10 mouse cellular contexts compared by ENCODE assay signal in genomic region chr19:46804751-46805150, GRCm38 (mm10). TPM values are rescaled to one million over a fixed set of nuclear protein-coding genes. Genes with fewer than 3 reads are reported as not detected.
A peak's percentile ranks its signal among the peaks of the same experiment; 100 is the strongest.
DNase-seq lines count a peak whose midpoint lies in the region; ATAC-seq and TF ChIP-seq lines count a peak whose summit lies in the region.
"Had no signal": no experiment of that assay in that cellular context is flagged by ENCODE, and none has a peak within 500 bp of the region (broad histone marks: within the 10 kb centered on the region; RNA-seq: fewer than 3 reads in every experiment).

No protein-coding gene starts in this region.

- no peak for TF ChIP-seq EP300 in heart, postnatal 0 days (IDR thresholded peaks at IDR 0.05; ENCODE audit: low read depth)
- no peak for TF ChIP-seq EP300 in CH12.LX (IDR thresholded peaks at IDR 0.05; ENCODE audit: low read length)

- in situ Hi-C loops in CH12.LX (cut with MboI; ENCODE audit: low pct_ligation_motif_present, low pct_unique_long_range_greater_than_20kb, low sequenced_read_pairs), result loop anchor here (5.0 kb wide), 1 partner anchor 33 kb away; no protein-coding TSS in a partner anchor

- no peak for TF ChIP-seq POLR2A in CH12.LX (IDR thresholded peaks at IDR 0.05; ENCODE audit: low read depth, low read length)

- TF ChIP-seq CTCF in heart, postnatal 0 days (IDR thresholded peaks at IDR 0.05; ENCODE audit: low read depth), result peak; percentile 21
- peak in 1 of 2 experiments; percentile 25; a peak in 1 of 4 replicates for TF ChIP-seq CTCF in CH12.LX (conservative IDR thresholded peaks at IDR 0.05 in 1 of 2, IDR thresholded peaks at IDR 0.05 in 1 of 2; ENCODE audit: low read depth in 2 of 2, low read length in 2 of 2)

- 61% methylated on average over 6 of the region's 6 CpGs for WGBS in heart, postnatal 0 days
- whole genome bisulfite sequencing in heart, embryonic 12.5 days, result 79% methylated on average over 6 of the region's 6 CpGs
- 66% methylated on average over 6 of the region's 6 CpGs for WGBS in lung, embryonic 16.5 days
- WGBS in hindbrain, embryonic 12.5 days, result 93% methylated on average over 6 of the region's 6 CpGs

- no peaks in the 10 kb centered on the region for H3K79me2 ChIP-seq in CH12.LX (replicated peaks; ENCODE audit: control insufficient read depth, extremely low read depth, insufficient read depth, poor library complexity, severe bottlenecking)

- H3K27ac ChIP-seq in heart, postnatal 0 days (ENCODE audit: low read depth), result no peak overlapping the region
- no peak overlapping the region for H3K27ac ChIP-seq in heart, embryonic 12.5 days (ENCODE audit: poor library complexity, severe bottlenecking)
- H3K27ac ChIP-seq in CH12.LX (ENCODE audit: insufficient read depth, low read depth), result no peak overlapping the region
- no peak overlapping the region for H3K27ac ChIP-seq in lung, embryonic 16.5 days (ENCODE audit: low read length)
- H3K27ac ChIP-seq in hindbrain, embryonic 12.5 days, result no peak overlapping the region

- no peak overlapping the region for H3K9ac ChIP-seq in heart, postnatal 0 days (replicated peaks; ENCODE audit: low read depth, low read length)
- no peak overlapping the region for H3K9ac ChIP-seq in heart, embryonic 12.5 days
- H3K9ac ChIP-seq in CH12.LX (ENCODE audit: insufficient read depth, low read depth), result no peak overlapping the region
- no peak overlapping the region for H3K9ac ChIP-seq in lung, embryonic 16.5 days (ENCODE audit: low read length)
- no peak overlapping the region for H3K9ac ChIP-seq in hindbrain, embryonic 12.5 days

- no peaks in the 10 kb centered on the region for H3K9me3 ChIP-seq in heart, postnatal 0 days (replicated peaks; ENCODE audit: control insufficient read depth, low read length)
- no peaks in the 10 kb centered on the region for H3K9me3 ChIP-seq in heart, embryonic 12.5 days (replicated peaks)
- H3K9me3 ChIP-seq in CH12.LX (replicated peaks; ENCODE audit: low read length), result no peaks in the 10 kb centered on the region
- no peaks in the 10 kb centered on the region for H3K9me3 ChIP-seq in lung, embryonic 16.5 days (ENCODE audit: control insufficient read depth, low read length)
- no peaks in the 10 kb centered on the region for H3K9me3 ChIP-seq in hindbrain, embryonic 12.5 days (replicated peaks)

- no peak overlapping the region for H3K4me2 ChIP-seq in heart, postnatal 0 days (ENCODE audit: low read depth, low read length)
- no peak overlapping the region for H3K4me2 ChIP-seq in heart, embryonic 12.5 days
- no peak overlapping the region for H3K4me2 ChIP-seq in CH12.LX (ENCODE audit: insufficient read depth, low read depth, poor library complexity, severe bottlenecking)
- H3K4me2 ChIP-seq in lung, embryonic 16.5 days (ENCODE audit: low read depth, low read length), result no peak overlapping the region
- no peak overlapping the region for H3K4me2 ChIP-seq in hindbrain, embryonic 12.5 days (replicated peaks)

- dilution Hi-C loops in CH12.LX (cut with MboI; ENCODE audit: extremely low pct_ligation_motif_present, extremely low pct_unique_long_range_greater_than_20kb, low sequenced_read_pairs), result no loop called here

- no peaks in the 10 kb centered on the region for H3K36me3 ChIP-seq in heart, postnatal 0 days (replicated peaks; ENCODE audit: control insufficient read depth, insufficient read depth, low read length)
- no peaks in the 10 kb centered on the region for H3K36me3 ChIP-seq in heart, embryonic 12.5 days
- H3K36me3 ChIP-seq in CH12.LX (replicated peaks in 1 of 2; ENCODE audit: control insufficient read depth in 1 of 2, insufficient read depth in 1 of 2, low read length in 1 of 2), result no peaks in the 10 kb centered on the region
- no peaks in the 10 kb centered on the region for H3K36me3 ChIP-seq in lung, embryonic 16.5 days (ENCODE audit: control insufficient read depth, insufficient read depth, low read length)
- no peaks in the 10 kb centered on the region for H3K36me3 ChIP-seq in hindbrain, embryonic 12.5 days

- no peaks in the 10 kb centered on the region for H3K27me3 ChIP-seq in heart, postnatal 0 days (ENCODE audit: control insufficient read depth, insufficient read depth, low read length)
- H3K27me3 ChIP-seq in heart, embryonic 12.5 days (replicated peaks), result no peaks in the 10 kb centered on the region
- H3K27me3 ChIP-seq in CH12.LX (replicated peaks), result no peaks in the 10 kb centered on the region
- H3K27me3 ChIP-seq in lung, embryonic 16.5 days (ENCODE audit: control insufficient read depth, insufficient read depth, low read depth, low read length), result no peaks in the 10 kb centered on the region
- no peaks in the 10 kb centered on the region for H3K27me3 ChIP-seq in hindbrain, embryonic 12.5 days

- ATAC-seq in heart, postnatal 0 days (ENCODE audit: insufficient read depth, low read depth), result peak; percentile 47
- no peak for ATAC-seq in heart, embryonic 12.5 days (ENCODE audit: insufficient number of reproducible peaks, low FRiP score)
- peak; percentile 64; the same call in 1 of the 2 replicates for ATAC-seq in lung, embryonic 16.5 days (ENCODE audit: low read depth)
- no peak for ATAC-seq in hindbrain, embryonic 12.5 days (ENCODE audit: low FRiP score)

- no peak; the same call in none of the 2 replicates for TF ChIP-seq RAD21 in CH12.LX (IDR thresholded peaks at IDR 0.05; ENCODE audit: low read depth, low read length)

- no peaks in the 10 kb centered on the region for H3K4me1 ChIP-seq in heart, postnatal 0 days (ENCODE audit: control insufficient read depth, insufficient read depth)
- peaks cover 15% of the 10 kb centered on the region for H3K4me1 ChIP-seq in heart, embryonic 12.5 days (replicated peaks)
- H3K4me1 ChIP-seq in CH12.LX (ENCODE audit: control insufficient read depth in 1 of 2, insufficient read depth in 2 of 2), result no peaks in the 10 kb centered on the region
- no peaks in the 10 kb centered on the region; the same call in 1 of the 2 replicates for H3K4me1 ChIP-seq in lung, embryonic 16.5 days (replicated peaks; ENCODE audit: control insufficient read depth, insufficient read depth, low read length)
- peaks cover 4% of the 10 kb centered on the region; the same call in 1 of the 2 replicates for H3K4me1 ChIP-seq in hindbrain, embryonic 12.5 days

- H3K4me3 ChIP-seq in heart, postnatal 0 days (ENCODE audit: low read depth, low read length), result no peak overlapping the region
- H3K4me3 ChIP-seq in heart, embryonic 12.5 days, result no peak overlapping the region
- H3K4me3 ChIP-seq in CH12.LX (replicated peaks in 1 of 3; ENCODE audit: low read depth in 2 of 3, low read length in 2 of 3, poor library complexity in 1 of 3), result no peak overlapping the region
- H3K4me3 ChIP-seq in lung, embryonic 16.5 days (ENCODE audit: low read length), result no peak overlapping the region
- no peak overlapping the region for H3K4me3 ChIP-seq in hindbrain, embryonic 12.5 days

- DNase-seq in heart, postnatal 0 days (ENCODE audit: low spot score), result peak; percentile 23
- no peak for DNase-seq in CH12.LX (ENCODE audit: extremely low read depth)
- peak; percentile 90 for DNase-seq in brain, adult 2 months (ENCODE audit: low read depth, low spot score)
- no peak for DNase-seq in kidney, postnatal 25 days
- no peak for DNase-seq in thymus, postnatal 25 days
- DNase-seq: embryo, embryonic 11 days; kidney, adult 2 months had no signal

TF ChIP-seq in CH12.LX, 34 proteins besides CTCF, POLR2A, EP300 and RAD21:
- TF ChIP-seq KAT2A (IDR thresholded peaks at IDR 0.05; ENCODE audit: insufficient replicate concordance, low read length) (no peak), SMC3 (IDR thresholded peaks at IDR 0.05; ENCODE audit: low read depth, low read length) (peak; percentile 18)

RNA-seq across cellular contexts. Expression of gene Cnnm2, which starts 43.4 kb away (rescaled TPM):
- 11.0 and 15.0 TPM in 2 replicates for total RNA-seq in heart, postnatal 0 days (2014; rRNA removed; ENCODE audit: low replicate concordance)
- polyA plus RNA-seq in heart, postnatal 0 days (2015; fragmentation: Nextera tagmentation; extraction: Ambion mirVana), result 1.8 and 2.1 TPM in 2 replicates
- 3.9 and 4.0 TPM in 2 replicates for polyA plus RNA-seq in heart, embryonic 12.5 days (2016; fragmentation: Nextera tagmentation; extraction: Ambion mirVana)
- total RNA-seq in CH12.LX (2012; rRNA removed), result 3.1 and 3.7 TPM in 2 replicates
- total RNA-seq in CH12.LX (2014; rRNA removed), result 1.8 and 2.4 TPM in 2 replicates
- 1.8 and 2.6 TPM in 2 replicates for polyA plus RNA-seq in CH12.LX (2012; ENCODE audit: insufficient read length, low read depth)
- 2.5 and 2.6 TPM in 2 replicates for polyA plus RNA-seq in lung, embryonic 16.5 days (2015; fragmentation: Nextera tagmentation; extraction: Ambion mirVana)
- 6.9 and 7.2 TPM in 2 replicates for polyA plus RNA-seq in hindbrain, embryonic 12.5 days (2016; fragmentation: Nextera tagmentation; extraction: Ambion mirVana)

Comparison
In these comparisons a context has a peak if more than half of its experiments do, and no peak if none do; other contexts are left out.
1. ATAC-seq: peak in heart, postnatal 0 days (single experiment) and lung, embryonic 16.5 days (single experiment); none in heart, embryonic 12.5 days (single experiment) and hindbrain, embryonic 12.5 days (single experiment).
2. DNase-seq: peak in heart, postnatal 0 days (single experiment) and brain, adult 2 months (single experiment); none in CH12.LX (single experiment), kidney, postnatal 25 days (0 of 2) and thymus, postnatal 25 days (single experiment).